Mouse (Mus musculus) right cerebral cortex, postnatal 36 days (tissue): ENCODE measurements around the gene Lypd6b.

Experiments used
- DNase-seq, 2 experiments: peaks; one replicate each; pipeline ENCODE4 v3.0.0; 2022; ENCODE audit warnings: low spot score in 2 of 2, mixed read lengths in 1 of 2

Lypd6b gene

DNA sequence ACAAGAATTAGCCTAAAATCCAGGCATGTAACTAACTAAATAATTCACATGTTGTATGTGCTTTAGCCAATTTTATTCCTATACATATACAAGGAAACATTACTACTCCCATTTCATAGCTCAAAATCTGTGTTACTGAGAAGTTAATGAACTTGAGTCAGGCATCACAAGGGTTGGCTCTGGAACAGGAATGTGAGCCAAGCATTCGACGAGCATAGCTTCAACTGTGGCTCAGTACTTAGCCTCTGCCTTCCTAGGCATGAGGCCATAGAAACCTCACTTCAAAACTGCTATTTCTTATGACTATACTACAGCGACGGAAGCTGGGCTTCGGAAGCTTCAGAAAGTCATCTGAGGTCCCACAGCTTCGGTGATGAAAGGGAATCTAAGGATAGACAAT, 152.9 kb downstream of the Lypd6b start:
- DNase-seq: no peak

DNA sequence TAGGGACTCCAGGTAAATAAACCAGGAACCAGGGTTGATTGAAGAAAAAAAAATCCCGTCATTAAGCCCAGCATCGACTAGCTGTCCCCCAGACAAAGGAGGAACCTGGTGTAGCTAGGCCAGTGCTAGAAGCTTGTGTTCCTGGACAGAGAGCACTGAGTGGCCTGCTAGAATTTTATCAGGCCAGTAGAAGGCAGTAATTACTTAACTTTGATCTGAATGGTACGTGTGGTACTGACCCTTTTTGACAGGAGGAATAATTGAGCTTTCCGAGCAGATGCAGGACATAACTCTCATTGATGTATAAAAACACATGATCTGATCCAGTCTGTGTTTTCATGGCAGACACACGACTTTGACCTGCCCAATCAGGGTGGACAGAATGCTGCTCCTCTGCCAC, 154.6 kb downstream of the Lypd6b start:
- no peak for DNase-seq

DNA sequence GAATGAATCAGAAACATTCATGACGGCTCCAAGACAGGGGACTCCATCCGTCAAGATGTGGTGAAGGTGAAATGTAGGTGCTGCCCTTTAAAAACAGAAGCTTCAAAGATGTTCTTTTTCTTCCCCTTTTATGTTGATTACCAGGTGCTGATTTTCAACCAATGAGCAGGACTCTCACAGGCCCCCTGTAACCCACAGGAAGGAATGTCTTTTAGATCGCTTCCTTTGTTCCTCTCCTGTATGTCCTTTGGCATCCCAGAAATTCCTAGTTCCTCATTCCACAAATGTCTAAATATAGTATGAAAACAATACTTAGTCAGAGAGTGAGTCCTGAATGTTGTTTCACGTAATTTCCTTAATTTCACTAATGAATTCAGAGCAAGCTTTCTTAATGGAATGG, 164.2 kb downstream of the Lypd6b start:
- DNase-seq: no peak

DNA sequence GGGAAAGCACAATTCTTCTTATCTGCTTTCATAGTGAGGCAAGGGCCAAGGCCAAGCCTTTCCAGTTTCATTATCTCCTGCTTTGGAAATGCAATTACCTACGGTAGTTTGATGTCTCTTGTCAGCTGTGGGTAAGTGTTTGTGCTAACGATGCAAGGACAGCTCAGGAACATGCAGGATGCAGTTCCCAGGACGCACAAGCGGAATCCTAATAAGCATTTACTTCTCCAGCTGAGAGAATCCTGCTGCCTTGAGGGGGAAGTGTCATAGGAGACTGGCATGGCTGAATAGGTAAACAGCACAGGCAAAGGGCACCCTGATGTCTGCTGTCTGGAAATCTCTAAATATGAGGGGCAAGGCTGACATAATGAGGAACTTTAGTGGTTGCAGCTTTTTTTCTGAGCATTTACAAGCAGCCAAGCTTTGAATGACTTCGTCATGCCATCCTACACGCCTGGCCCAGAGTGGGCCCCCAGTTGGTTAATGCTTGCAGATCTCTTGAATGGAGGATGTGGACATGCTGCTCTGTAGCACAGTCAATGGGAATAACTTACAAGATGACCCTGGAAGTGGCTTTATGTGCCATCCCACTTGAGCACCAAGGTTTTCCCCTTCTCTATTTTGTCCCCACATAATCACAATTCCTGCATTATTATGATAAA, 165.3 kb downstream of the Lypd6b start:
- DNase-seq: no peak

DNA sequence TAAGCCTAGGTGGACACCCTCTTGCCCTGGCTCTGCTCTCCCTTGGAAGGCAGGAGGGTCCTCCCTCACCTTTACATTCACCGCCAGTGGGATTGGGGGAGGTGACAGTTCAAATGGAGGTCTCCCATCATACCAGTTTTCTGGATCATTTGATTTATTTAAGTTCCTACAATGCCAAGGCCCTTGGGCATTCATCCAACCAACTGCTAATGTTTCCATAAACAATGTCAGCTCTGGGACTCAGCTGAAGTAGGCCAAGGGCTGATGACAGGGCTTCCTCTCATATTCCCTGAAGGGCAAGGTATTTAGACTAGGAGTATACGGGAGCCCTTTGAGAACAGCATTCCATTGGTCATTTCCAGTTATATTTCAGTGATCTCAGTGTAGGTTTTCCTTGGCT, 170.0 kb downstream of the Lypd6b start:
- no peak for DNase-seq

DNA sequence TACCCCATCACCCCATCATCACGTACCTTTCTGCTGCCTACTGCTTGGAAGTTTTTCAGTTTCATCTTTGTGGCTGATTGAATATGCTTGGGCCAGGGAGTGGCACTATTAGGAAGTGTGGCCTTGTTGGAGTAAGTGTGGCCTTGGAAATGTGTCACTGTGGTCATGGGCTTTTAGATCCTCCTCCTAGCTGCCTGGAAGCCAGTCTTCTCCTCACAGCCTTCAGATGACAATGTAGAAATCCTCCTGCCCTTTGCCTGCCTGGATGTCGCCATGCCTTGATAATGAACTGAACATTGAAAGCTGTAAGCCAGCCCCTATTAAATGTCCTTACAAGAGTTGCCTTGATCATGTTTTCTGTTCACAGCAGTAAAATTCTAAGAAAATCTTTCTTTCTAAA, 174.5 kb downstream of the Lypd6b start:
- no peak for DNase-seq

DNA sequence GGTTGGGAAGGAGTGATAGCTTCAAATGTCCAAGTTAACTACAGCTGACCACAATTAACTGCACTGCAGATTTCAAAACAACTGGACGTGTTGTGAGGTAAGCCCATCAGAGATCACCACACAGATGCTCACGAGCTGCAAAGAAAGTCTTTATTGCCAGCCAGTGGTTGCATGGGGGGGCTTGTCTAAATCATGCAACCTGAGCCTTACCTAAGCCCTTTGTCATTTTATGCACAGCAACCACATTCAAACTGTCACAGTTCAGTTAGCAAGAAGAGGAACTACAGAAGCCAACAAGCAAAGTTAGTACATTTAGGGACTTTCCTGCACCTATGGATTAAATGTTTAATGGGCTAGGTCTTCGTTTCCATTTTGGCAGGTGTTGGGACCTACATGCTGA, 177.4 kb downstream of the Lypd6b start:
- no peak for DNase-seq

DNA sequence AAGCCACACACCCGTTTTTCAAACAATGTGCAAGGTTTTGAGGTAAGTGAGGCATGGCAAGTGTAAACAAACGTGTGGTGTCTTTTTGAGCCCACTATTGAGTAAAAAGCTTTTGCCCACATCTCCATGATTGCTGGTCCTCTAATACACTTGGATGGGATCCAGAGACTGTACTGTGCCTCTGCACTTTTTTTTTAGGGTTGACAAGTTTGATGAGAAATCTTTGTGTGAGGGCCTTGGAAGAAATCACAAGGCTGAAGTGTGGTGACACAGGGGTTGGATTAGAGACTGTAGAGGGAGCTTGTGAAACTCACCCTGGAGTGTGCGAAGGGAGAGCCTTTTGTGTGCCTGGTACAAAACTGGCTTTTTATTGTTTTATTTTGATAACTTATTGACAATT, 180.3 kb downstream of the Lypd6b start:
- DNase-seq: no peak

DNA sequence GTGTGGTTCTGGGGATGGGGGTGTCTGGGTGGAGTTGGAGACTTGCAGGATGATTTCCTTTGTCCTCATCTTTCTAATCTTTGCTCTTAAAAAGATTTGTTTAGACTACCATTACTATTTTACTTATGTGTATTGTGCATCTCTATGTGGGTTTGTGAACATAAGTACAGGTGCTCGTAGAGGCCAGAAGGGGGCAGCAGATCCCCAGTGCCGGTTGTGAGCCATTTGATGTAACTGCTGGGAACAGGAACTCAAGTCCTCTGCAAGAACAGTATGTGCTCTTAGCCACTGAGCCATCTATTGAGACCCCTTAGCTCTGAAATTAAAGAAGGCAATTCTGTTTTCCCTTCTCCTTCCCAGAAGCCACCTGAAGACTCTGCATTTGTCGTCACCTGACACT, 183.5 kb downstream of the Lypd6b start:
- no peak for DNase-seq

DNA sequence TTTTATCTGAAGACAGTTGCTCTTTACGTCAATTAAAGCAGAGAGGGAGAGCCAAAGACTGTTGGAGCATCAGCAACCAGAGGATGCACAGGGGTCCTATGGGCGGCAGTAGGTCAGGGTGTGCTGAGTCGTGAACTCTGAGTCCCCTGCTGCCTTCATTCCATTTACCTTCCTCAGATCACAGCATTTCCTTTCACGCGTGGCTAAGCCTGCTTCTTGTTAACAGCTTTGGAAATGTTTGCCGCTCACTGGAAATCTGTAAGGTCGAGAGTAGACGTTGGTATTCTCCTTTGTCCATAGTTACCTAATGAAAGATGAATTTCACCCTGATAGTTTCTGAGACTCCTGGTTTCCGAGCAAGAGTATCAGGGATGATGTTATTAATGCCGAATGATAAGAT, 191.1 kb downstream of the Lypd6b start:
- DNase-seq: no peak

DNA sequence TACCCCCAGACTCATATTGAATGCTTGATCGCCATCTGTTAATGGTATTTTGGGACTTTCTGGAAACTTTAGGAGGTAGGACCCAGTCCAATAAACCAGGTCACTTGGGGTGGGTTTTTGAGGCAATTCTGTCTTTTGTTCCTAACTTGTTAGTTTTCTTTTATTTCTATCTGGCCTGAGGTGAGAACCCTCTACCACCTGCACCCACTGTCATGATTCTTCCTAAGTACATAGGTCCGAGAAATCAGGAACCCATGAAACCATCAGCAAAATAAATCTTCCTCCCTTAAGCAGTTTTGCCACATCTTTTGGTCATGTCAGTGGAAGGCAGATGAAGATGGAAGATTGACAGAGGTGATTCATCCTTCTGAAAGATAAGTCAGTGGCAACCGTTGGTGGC, 192.5 kb downstream of the Lypd6b start:
- no peak for DNase-seq

DNA sequence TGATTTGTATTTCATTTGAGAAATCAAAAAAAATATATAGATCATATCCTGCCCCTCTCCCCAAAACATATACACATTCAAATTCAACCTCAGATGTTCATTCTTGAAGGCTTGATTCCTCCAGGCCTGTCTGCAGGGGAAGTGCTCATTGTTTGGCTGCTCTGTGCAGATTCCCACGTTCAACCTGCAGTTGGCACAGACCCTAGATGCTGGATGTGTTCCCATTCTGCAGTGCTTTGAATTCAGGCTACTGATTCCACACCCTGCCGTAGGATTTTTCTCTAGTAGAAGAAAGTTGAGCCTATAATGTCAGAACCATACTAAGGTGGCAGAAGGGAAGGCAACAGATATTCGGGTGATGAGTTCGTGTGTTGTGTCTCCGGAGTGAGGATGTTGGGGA, 195.5 kb downstream of the Lypd6b start:
- DNase-seq: peak; percentile 2 to 3

DNA sequence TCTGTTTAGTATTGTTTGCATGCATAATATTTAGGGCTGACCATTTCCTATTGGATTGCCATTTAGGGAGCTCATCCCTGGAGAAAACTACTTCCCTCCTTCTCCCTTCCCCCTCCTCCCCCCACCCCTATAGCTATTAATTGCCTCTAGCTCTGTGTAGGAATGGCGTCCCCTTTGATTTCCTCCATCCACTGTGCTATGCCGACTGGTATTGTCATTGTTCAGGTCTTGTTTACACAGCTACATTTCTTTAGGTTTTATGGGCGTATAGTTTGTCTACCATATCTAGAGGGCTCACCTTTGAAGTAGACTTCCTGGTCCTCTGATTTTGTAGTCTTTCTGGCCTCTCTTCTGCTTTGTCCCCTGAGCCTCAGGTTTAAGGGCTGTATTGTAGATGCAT, 197.3 kb downstream of the Lypd6b start:
- DNase-seq: no peak

DNA sequence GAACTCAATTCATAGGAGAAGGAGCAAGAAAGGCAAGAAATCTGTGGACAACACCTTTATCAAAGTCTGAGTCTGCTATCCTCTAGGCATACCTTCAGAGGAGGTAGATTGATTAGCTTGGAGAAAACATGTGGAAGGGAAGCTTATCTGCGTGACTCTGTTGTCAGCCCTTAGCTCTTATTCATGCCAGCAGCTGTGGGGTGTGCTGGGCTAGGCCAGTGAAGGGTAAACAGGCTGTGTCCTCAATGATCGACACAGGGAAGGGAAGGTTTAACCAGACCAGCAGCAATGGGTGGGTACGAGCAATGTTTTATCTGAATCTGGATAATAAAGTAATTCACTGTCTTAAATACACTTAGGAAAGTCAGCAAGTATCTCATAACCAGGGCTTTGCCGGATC, 208.4 kb downstream of the Lypd6b start:
- no peak for DNase-seq

DNA sequence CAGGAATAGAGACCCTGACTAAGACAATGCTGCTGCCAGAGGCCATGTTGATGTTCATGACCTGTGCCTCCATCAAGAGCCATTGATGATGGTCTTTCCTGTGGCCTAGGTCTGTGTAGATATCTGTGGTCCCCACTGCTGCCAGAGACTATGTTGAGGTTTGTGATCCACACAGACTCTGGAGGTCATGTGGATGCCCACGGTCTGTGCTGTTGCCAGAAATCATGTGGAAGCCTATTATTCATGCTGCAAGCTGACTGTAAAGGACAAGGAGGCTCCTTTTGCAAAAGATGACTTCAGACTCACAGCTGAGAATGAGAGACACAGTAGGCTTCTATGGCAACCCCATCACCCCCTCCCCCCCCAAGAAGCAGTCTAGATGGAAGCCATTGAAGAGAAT, 209.7 kb downstream of the Lypd6b start:
- no peak for DNase-seq
